Mouse (Mus musculus) urinary bladder, postnatal 4 days (tissue): ENCODE measurements around the gene Dapk3.

ENCODE experiments used
- DNase-seq, 2 experiments: peaks; one replicate each; pipeline ENCODE4 v3.0.0; 2021 to 2022; ENCODE audit warnings: low spot score in 2 of 2

Dapk3 gene

DNA sequence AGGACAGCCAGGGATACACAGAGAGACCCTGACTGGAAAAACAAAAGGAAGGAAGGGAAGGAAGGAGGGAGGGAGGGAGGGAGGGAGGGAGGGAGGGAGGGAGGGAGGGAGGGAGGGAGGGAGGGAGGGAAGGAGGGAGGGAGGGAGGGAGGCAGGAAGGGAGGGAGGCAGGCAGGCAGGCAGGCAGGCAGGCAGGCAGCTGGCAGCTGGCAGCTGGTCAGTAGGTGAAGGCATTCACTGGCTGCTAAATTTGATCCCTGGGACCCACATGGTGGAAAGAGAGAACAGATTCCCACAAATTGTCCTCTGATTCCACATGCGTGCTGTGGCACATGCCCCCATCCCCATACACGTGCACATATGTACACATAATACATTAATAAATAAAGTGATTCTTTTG, 55.8 kb downstream of the Dapk3 start:
- no peak for DNase-seq

DNA sequence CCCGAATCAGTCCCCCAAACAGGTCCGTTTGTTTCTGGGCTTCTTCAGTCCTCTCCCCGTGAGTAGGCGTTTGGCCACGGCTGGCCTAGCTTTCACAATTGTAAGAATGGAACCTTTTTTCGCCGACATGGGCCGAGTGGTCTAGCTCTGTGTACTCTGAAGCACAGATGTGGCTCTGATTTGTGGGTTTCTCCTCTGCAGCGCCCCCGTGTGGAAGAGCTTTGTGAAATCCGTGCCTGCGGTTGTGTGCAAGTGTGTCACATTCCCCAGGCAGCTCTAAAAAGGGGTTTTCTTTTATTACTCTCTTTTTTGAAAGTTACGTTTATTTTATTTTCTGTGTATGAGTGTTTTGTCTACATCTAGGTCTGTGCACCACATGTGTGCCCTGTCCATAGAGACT, 58.1 kb downstream of the Dapk3 start:
- DNase-seq = no peak

DNA sequence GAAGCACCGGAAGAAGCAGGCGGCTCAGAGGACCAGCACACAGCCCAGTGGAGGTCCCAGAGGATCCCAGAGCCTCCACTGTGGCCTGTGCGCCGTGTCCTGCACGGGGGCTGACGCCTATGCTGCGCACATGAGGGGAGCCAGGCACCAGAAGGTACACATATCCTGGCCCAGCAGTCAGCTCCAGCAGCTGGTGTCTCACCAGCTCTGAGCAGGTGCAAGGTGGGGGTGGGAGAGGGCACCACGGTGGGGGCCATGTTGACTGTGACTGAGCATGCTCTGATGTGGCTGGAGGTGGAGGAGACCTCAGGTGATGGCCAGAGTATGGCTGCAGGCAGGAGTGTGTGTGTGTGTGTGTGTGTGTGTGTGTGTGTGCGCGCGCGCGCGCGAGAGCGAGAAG, 59.2 kb downstream of the Dapk3 start:
- DNase-seq = no peak
